Mouse (Mus musculus) myocyte (in vitro differentiated cells): ENCODE measurements around the gene Hexim1. TPM values are rescaled to one million over a fixed set of nuclear protein-coding genes. Genes with fewer than 3 reads are reported as not detected.
A peak's percentile ranks its signal among the peaks of the same experiment; 100 is the strongest.

Experiments used
- H3K27me3 ChIP-seq: one replicate; pipeline ENCODE4 v1.6.1; 2011; ENCODE audit not compliant: control insufficient read depth, insufficient read depth, insufficient read length
- H3K36me3 ChIP-seq: one replicate; pipeline ENCODE4 v1.6.1; 2011; ENCODE audit not compliant: control insufficient read depth, insufficient read depth
- H3K4me2 ChIP-seq: one replicate; pipeline ENCODE4 v1.6.1; 2011; ENCODE audit warnings: low read depth, control low read depth
- H3K4me3 ChIP-seq: one replicate; pipeline ENCODE4 v1.5.1; 2011; ENCODE audit warnings: mild to moderate bottlenecking, control low read depth, moderate library complexity
- H3K79me2 ChIP-seq: one replicate; pipeline ENCODE4 v1.6.1; 2011; ENCODE audit not compliant: control insufficient read depth, insufficient read depth
- H3ac ChIP-seq: one replicate; pipeline ENCODE4 v1.6.1; 2011; ENCODE audit not compliant: control insufficient read depth, insufficient read length
- CEBPB ChIP-seq: IDR thresholded peaks from 2 replicates; pipeline ENCODE4 v1.6.1; 2011; ENCODE audit warnings: mild to moderate bottlenecking, moderate library complexity; ENCODE audit not compliant: poor library complexity, insufficient read depth, severe bottlenecking
- E2F4 ChIP-seq: IDR thresholded peaks from one replicate; pipeline ENCODE4 v1.6.1; 2011; ENCODE audit warnings: mild to moderate bottlenecking, control low read depth, moderate library complexity; ENCODE audit not compliant: insufficient read depth
- MAX ChIP-seq: IDR thresholded peaks from one replicate; pipeline ENCODE4 v1.6.1; 2011; ENCODE audit warnings: low read depth, mild to moderate bottlenecking, control low read depth
- MYOD1 ChIP-seq, 3 experiments: IDR thresholded peaks; one replicate each; pipeline ENCODE4 v1.6.1; 2011; ENCODE audit warnings: control low read depth in 2 of 3, low read depth in 2 of 3, mild to moderate bottlenecking in 2 of 3, moderate library complexity in 1 of 3; ENCODE audit not compliant: insufficient read length in 2 of 3, control insufficient read depth in 1 of 3
- MYOG ChIP-seq, 3 experiments: IDR thresholded peaks; one replicate each; pipeline ENCODE4 v1.6.1; 2011; ENCODE audit warnings: control low read depth in 2 of 3, low read depth in 2 of 3, mild to moderate bottlenecking in 2 of 3; ENCODE audit not compliant: insufficient read length in 2 of 3, control insufficient read depth in 1 of 3, insufficient read depth in 1 of 3
- POLR2A ChIP-seq: IDR thresholded peaks from one replicate; pipeline ENCODE4 v1.6.1; 2011; ENCODE audit warnings: low read depth, mild to moderate bottlenecking, control low read depth, moderate library complexity; ENCODE audit not compliant: insufficient read length
- POLR2AphosphoS2 ChIP-seq: IDR thresholded peaks from one replicate; pipeline ENCODE4 v1.6.1; 2011; ENCODE audit warnings: low read depth, control low read depth; ENCODE audit not compliant: insufficient read length
- REST ChIP-seq: IDR thresholded peaks from one replicate; pipeline ENCODE4 v1.6.1; 2011; ENCODE audit warnings: mild to moderate bottlenecking, control low read depth, moderate library complexity; ENCODE audit not compliant: insufficient read depth, insufficient read length
- SRF ChIP-seq: IDR thresholded peaks from one replicate; pipeline ENCODE4 v1.6.1; 2011; ENCODE audit warnings: low read depth; ENCODE audit not compliant: control insufficient read depth, insufficient read length
- TCF12 ChIP-seq: IDR thresholded peaks from one replicate; pipeline ENCODE4 v1.6.1; 2011; ENCODE audit warnings: mild to moderate bottlenecking, control low read depth; ENCODE audit not compliant: poor library complexity, insufficient read depth, severe bottlenecking
- TCF3 ChIP-seq: IDR thresholded peaks from one replicate; pipeline ENCODE4 v1.6.1; 2011; ENCODE audit warnings: low read depth, control low read depth; ENCODE audit not compliant: insufficient read length
- USF1 ChIP-seq: IDR thresholded peaks from one replicate; pipeline ENCODE4 v1.6.1; 2011; ENCODE audit warnings: low read depth, mild to moderate bottlenecking, control low read depth, moderate library complexity
- polyA plus RNA-seq: library from polyadenylated mRNA; unstranded; fragments of >200 nt; fragmentation: generic; extraction: Trizol; gene quantifications from one replicate; pipeline ENCODE4 v1.2.1, GENCODE M21; 2012; ENCODE audit warnings: missing spikeins

The Hexim1 gene
- polyA plus RNA-seq, 1 experiment = 18.7 TPM

DNA sequence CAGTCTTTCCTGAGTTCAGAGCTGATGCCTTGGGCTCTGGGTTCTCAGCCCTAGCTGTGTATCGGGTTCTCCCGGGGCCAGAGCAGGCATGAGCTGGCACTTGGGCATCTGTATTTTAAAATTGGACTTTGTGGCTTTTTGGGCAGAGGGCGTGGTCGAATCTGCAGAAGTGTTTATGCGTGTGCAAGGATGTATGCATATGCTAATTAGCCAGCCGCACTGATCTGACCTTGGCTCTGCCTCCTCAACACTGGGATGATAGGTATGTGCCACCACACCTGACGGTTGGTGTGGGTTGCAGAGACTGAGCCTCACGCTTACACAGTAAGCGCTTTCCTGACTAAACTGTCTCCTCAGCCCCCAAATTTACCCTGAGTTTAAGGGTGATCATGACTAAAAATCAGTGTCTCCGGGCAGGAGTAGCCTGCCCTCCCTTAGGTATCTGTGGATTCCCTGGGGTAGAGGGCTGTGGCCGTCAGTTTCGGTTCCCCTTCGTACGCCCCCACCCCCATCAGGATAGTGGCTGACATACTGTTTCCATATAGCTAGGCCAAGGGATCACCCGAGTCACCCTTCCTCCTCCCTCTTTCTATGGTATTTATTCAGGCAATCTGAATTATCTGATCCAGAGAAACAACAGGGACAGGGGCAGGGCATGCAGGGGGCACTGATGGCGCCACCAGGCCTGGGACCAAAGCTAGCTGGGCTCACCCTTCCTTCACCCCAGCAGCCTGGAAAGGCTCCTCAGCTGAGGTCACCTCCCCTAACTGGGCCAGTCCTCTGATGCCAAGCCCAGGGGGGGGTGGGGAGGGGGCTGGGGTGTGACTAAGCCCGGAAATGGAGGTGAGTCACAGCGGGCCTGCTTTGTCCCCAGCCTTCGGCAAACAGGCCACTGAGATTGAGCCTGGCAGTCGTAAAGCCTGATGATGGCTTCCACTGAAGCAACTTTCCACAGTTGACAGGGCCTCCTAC is 21.9 kb upstream of the Hexim1 start:
- no peaks in the 10 kb centered on the region for H3K27me3 ChIP-seq
- H3K79me2 ChIP-seq = peaks cover 8% of the 10 kb centered on the region
- no peaks in the 10 kb centered on the region for H3K36me3 ChIP-seq
- no peak overlapping the region for H3K4me3 ChIP-seq
- TF ChIP-seq USF1 (no peak), POLR2AphosphoS2 (peak; percentile 36), POLR2A (peak; percentile 47)
- peak overlapping the region; percentile 93 for H3K4me2 ChIP-seq
- H3ac ChIP-seq = no peak overlapping the region

DNA sequence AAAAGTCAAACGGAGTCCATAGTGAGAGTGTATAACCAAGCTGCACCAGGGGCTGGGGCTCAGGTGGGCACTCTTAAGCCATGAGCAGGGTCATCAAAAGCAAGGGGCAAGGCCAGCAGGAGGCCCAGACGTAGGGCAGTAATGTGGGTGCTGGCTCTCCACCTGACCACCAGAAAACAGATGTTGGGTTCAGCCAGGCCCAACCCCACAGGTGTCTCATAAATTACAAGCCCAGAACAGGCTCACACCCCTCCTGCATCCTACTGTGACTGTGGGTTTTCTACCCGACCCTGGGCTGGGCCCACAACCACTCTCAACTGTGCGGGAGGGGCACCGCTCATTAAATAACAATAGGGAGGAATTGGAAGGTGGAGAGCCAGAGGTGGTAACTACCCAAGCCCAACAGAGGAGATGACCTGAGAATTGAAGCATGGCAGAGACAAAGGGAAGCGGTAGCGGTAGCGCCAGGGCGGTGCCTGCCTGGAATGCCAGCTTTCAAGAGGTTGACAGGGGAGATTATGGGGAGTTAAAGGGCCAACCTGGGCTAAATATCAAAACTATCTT is 20.8 kb upstream of the Hexim1 start:
- peak in 1 of 3 experiments; percentile 57 for TF ChIP-seq MYOD1 (IDR thresholded peaks at IDR 0.05; ENCODE audit: control insufficient read depth in 1 of 3, insufficient read length in 2 of 3, low read depth in 2 of 3)
- no peak for TF ChIP-seq POLR2A
- peak in 1 of 3 experiments; percentile 69 for TF ChIP-seq MYOG (IDR thresholded peaks at IDR 0.05; ENCODE audit: control insufficient read depth in 1 of 3, insufficient read depth in 1 of 3, insufficient read length in 2 of 3, low read depth in 2 of 3)
- TF ChIP-seq E2F4 = no peak
- no peak for TF ChIP-seq CEBPB
- Histone ChIP-seq H3ac (no peak overlapping the region), H3K36me3 (no peaks in the 10 kb centered on the region), H3K4me2 (peak overlapping the region; percentile 62), H3K79me2 (peaks cover 16% of the 10 kb centered on the region), H3K4me3 (no peak overlapping the region), H3K27me3 (no peaks in the 10 kb centered on the region)

GRCm38 (mm10) chr11:103095801-103096200 is 20.2 kb upstream of the Hexim1 start:
- TF ChIP-seq CEBPB = no peak
- no peak for TF ChIP-seq MYOG (IDR thresholded peaks at IDR 0.05; ENCODE audit: control insufficient read depth in 1 of 3, insufficient read depth in 1 of 3, insufficient read length in 2 of 3, low read depth in 2 of 3)
- TF ChIP-seq MAX = no peak
- TF ChIP-seq USF1 = no peak
- no peak for TF ChIP-seq SRF
- no peak for TF ChIP-seq E2F4
- no peak for TF ChIP-seq REST
- TF ChIP-seq POLR2AphosphoS2 = no peak
- TF ChIP-seq TCF3 = no peak
- no peak for TF ChIP-seq POLR2A
- no peak for TF ChIP-seq TCF12
- TF ChIP-seq MYOD1 (IDR thresholded peaks at IDR 0.05; ENCODE audit: control insufficient read depth in 1 of 3, insufficient read length in 2 of 3, low read depth in 2 of 3) = no peak
- H3K36me3 ChIP-seq = no peaks in the 10 kb centered on the region
- no peaks in the 10 kb centered on the region for H3K27me3 ChIP-seq

GRCm38 (mm10) chr11:103096979-103097894 is 18.8 kb upstream of the Hexim1 start:
- Histone ChIP-seq H3K79me2 (peaks cover 26% of the 10 kb centered on the region), H3K36me3 (no peaks in the 10 kb centered on the region), H3ac (no peak overlapping the region), H3K4me3 (no peak overlapping the region), H3K4me2 (peak overlapping the region; percentile 63), H3K27me3 (no peaks in the 10 kb centered on the region)
- no peak for TF ChIP-seq POLR2A
- TF ChIP-seq MYOG (IDR thresholded peaks at IDR 0.05; ENCODE audit: control insufficient read depth in 1 of 3, insufficient read depth in 1 of 3, insufficient read length in 2 of 3, low read depth in 2 of 3) = peak in 1 of 3 experiments; percentile 19

More at GRCm38 (mm10) chr11:103095801-103096200, 20.2 kb upstream of the Hexim1 start:
- Histone ChIP-seq H3K4me2 (no peak overlapping the region), H3K4me3 (no peak overlapping the region), H3ac (no peak overlapping the region), H3K79me2 (peaks cover 21% of the 10 kb centered on the region)
